Mouse (Mus musculus) ovary, adult 10 weeks (tissue): ENCODE measurements around the gene Mmp14. TPM values are rescaled to one million over a fixed set of nuclear protein-coding genes. Genes with fewer than 3 reads are reported as not detected.

Experiments
- polyA plus RNA-seq: library from polyadenylated mRNA; stranded (reverse); fragments of 350-450 nt; fragmentation: Illumina TruSeq; extraction: RNeasy Lipid Tissue Mini Kit (QIAGEN cat#74804); gene quantifications from one replicate; pipeline ENCODE4 v1.2.3, GENCODE M21; 2014

The Mmp14 gene
- polyA plus RNA-seq = 72.2 TPM

GRCm38 (mm10) chr14:54431334-54432077 lies at the start of gene Mmp14:
TSS of gene Mmp14 (plus strand) at chr14:54431612.

GRCm38 (mm10) chr14:54417623-54418081 lies 13.8 kb upstream of the Mmp14 start, which contains the start of gene Slc7a7:
TSS of gene Slc7a7 (minus strand) at chr14:54417780.

GRCm38 (mm10) chr14:54426689-54427398 lies 4.6 kb upstream of the Mmp14 start, which contains the start of gene Mrpl52:
TSS of gene Mrpl52 (plus strand) at chr14:54426909.

GRCm38 (mm10) chr14:54463959-54464292 lies 32.5 kb downstream of the Mmp14 start, which contains the start of gene Lrp10:
TSS of gene Lrp10 (plus strand) at chr14:54464137.

GRCm38 (mm10) chr14:54475941-54476844 lies 44.8 kb downstream of the Mmp14 start, which contains the start of gene Rem2:
TSS of gene Rem2 (plus strand) at chr14:54476100.

Other genes with a start within 250 kb of the Mmp14 start
- 4.0 TPM for gene Dad1, start 177.5 kb upstream of the Mmp14 start, polyA plus RNA-seq
- gene Abhd4, start 177.4 kb upstream of the Mmp14 start, polyA plus RNA-seq = 36.1 TPM
- not detected for gene Olfr49, start 146.7 kb upstream of the Mmp14 start, polyA plus RNA-seq
- 13.9 TPM for gene Oxa1l, start 70.8 kb upstream of the Mmp14 start, polyA plus RNA-seq
- 2.0 TPM for gene Slc7a7, start 13.8 kb upstream of the Mmp14 start, polyA plus RNA-seq
- 61.6 TPM for gene Mrpl52, start 4.7 kb upstream of the Mmp14 start, polyA plus RNA-seq
- 2.9 TPM for gene Lrp10, start 32.5 kb downstream of the Mmp14 start, polyA plus RNA-seq
- gene Rem2, start 44.5 kb downstream of the Mmp14 start, polyA plus RNA-seq = 0.31 TPM
- gene Prmt5, start 85.9 kb downstream of the Mmp14 start, polyA plus RNA-seq = 64.1 TPM
- gene Haus4, start 123.0 kb downstream of the Mmp14 start, polyA plus RNA-seq = 6.2 TPM
- gene Ajuba, start 145.9 kb downstream of the Mmp14 start, polyA plus RNA-seq = 10.9 TPM
- 2.5 TPM for gene 4931414P19Rik, start 174.4 kb downstream of the Mmp14 start, polyA plus RNA-seq
- 1.7 TPM for gene Psmb5, start 186.4 kb downstream of the Mmp14 start, polyA plus RNA-seq
- gene Psmb11, start 189.8 kb downstream of the Mmp14 start, polyA plus RNA-seq = not detected
- gene Gm17606, start 209.3 kb downstream of the Mmp14 start, polyA plus RNA-seq = not detected
- 0.11 TPM for gene Cdh24, start 209.8 kb downstream of the Mmp14 start, polyA plus RNA-seq